Mouse (Mus musculus) common myeloid progenitor, adult 5-6 weeks (primary cell): ENCODE measurements around the gene Cept1. TPM values are rescaled to one million over a fixed set of nuclear protein-coding genes. Genes with fewer than 3 reads are reported as not detected.
"Not testable (repeated sequence)": the region's sequence is repeated elsewhere in the genome, so short reads cannot be mapped to it uniquely, and the experiment has no call there.

Source experiments
- ATAC-seq: replicated peaks from 2 replicates; pipeline ENCODE4 v1.8.0; 2016; ENCODE audit warnings: low read depth, mild to moderate bottlenecking, moderate TSS enrichment, inconsistent platforms; ENCODE audit not compliant: poor library complexity, severe bottlenecking
- total RNA-seq: library from RNA; stranded (forward); fragments of 200-1000, 187-1606 nt; gene quantifications from 2 replicates; pipeline ENCODE4 v1.2.3, GENCODE M21; 2017

The Cept1 gene
- total RNA-seq, result 47.6 and 57.6 TPM in 2 replicates

GRCm38 (mm10) chr3:106547171-106547923 is at the start of gene Cept1, which contains the start of gene Dram2:
Gene Cept1, minus strand, starts transcription at chr3:106547802.
Gene Dram2, plus strand, starts transcription at chr3:106547798.
- ATAC-seq, result peak; percentile 93

DNA sequence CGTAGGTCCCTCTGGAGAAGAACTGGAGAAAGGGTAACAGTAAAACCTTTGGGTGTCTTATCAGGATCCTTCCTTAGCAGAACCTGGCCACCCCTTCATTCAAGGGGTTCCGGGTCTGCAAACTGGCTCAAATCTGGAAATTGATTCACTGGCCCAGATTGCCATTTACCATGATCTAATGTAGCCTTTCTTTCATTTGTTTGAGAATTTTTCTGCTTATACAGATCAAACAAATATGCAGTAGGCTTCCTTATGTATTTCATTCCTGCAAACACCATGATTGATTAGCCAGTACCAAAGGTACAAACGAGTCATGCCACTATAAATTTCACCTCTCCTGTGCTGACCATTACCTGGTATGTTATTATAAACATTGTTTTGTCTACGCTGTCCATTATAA is 46.0 kb upstream of the Cept1 start:
- ATAC-seq, result not testable (repeated sequence)

GRCm38 (mm10) chr3:106579296-106579695 is 31.7 kb upstream of the Cept1 start:
- no peak for ATAC-seq

DNA sequence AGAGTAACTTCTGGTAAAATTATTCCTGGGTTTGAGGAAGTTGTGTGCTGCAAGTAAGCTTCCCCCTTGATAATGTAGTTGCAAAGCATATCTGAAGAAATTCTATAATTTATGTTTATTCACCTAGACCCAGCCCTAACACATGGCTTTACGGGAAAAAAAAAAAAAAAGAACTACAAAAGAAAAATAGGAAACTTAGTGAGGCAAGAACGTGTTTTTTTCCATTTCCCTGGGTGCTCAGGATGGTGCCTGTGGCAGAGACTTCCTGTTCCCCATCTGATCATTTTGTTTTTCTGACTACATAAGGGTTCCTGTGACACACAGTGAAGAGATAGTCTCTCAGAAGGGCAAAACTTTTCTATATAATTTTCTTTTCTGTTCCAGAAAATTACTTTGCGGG is 25.6 kb upstream of the Cept1 start:
- 0 out of 2 replicates have a peak, but pooled peaks have one; percentile 8 for ATAC-seq

- no peak for ATAC-seq
Measured at GRCm38 (mm10) chr3:106565876-106566275, 18.3 kb upstream of the Cept1 start.

DNA sequence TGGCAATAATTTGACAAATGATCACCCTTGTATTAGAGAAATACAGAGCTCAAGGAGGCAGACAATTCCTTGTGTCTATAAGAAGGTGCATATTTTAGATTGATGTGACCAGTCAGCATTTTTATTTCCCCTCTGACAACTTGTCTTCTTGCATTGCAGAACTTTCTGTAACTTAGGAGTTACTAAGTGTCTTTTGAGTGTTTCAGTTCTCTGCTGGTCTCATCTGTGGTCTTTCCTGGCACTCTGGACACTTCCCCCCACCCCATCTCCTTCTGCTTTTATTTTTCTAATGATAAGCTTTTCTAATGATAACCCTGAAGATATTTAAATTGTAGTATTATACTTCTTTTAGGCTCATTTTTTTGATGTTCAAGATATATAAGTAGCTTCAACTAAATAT is 10.7 kb upstream of the Cept1 start:
- no peak for ATAC-seq

DNA sequence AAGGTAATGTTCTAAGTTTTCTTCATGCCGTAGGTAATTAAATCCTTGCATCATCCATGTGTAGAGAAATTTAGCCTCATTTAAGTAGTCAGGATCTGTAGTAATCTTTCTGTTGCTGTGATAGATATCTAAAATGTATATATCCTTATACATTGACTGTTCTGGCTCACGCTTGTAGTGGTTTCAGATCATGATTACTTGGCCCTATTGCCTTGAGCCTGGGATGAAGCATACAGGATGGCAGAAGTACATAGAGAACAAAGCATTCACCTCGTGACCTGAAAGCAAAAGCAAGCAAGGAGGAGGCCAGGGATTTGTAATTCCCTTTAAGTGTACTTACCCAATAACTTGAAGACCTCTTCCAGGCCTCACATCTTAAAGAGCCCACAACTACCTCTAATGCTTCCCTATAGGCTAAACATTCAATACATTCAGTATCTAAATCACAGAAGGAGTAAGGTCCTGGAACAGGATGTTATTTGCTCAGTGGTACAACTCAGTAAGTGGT is 8.2 kb upstream of the Cept1 start:
- no peak for ATAC-seq

DNA sequence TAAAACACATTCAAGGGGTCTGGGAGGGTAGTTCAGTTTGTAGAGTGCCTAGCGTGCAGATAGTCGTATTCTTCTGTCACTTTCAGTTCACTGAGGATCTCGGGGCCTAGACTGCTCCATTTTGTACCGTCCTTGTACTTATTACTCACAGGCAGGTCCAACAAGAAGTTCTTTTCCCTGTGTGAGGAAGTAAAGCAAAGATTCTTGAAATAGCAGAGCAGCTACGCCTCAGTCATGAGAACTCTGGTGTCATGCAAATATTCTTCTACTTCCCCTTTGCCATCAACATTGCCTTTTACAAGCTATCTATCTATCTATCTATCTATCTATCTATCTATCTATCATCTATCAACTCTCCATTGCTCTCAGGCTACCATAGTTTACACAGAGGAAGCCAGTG is 5.8 kb upstream of the Cept1 start:
- no peak for ATAC-seq

DNA sequence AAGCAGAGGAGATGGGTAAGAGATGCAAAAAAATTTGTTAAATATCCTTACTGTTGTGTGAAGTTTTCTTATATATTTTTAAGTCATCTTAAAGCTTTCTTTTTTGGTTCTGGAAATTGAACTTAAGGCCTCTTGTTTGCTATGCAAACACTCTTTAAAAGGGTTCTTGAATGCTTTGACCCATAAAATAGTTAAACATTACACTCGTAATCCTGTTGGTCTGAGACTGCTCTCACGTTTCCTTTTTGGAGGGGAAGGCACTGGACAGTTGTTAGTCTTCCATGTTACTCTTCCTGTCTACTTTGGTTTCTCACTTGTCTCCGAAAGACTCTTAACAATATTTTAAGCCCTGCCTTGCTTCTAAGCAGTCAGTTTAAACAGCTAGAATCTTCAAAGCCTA is 1.4 kb upstream of the Cept1 start:
- ATAC-seq, result no peak

DNA sequence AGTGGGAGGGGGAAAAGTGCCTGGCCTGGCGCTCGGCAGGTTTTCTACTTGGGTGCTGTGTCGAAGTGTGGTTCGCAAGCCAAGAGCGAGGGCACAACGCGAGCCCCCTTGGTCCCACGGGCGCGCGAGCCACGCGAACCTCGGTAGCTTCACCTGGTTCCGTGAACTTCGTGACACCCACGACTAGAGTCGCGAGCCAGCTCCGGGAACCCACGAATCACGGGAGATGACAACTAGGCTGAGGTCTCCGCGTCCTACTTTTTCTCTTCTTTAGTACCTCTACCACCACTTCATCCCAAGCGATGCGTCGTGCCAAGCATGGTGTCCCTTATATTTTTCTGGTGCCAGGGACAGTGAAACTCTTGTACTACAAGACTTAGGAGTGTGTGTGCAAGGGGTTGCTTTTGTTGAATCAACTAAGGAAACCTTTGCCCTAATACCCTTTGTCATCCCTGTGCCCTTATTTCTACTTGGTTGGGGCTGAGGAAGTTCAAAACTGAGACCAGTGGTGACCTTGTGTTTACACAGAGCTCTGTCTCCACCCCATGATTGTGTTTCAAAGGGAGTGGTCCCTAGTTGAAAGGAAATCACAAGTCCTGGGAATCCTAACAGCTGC is 430 bp upstream of the Cept1 start:
- ATAC-seq, result peak; percentile 33

GRCm38 (mm10) chr3:106544721-106545316 is 2.8 kb downstream of the Cept1 start:
- no peak for ATAC-seq

DNA sequence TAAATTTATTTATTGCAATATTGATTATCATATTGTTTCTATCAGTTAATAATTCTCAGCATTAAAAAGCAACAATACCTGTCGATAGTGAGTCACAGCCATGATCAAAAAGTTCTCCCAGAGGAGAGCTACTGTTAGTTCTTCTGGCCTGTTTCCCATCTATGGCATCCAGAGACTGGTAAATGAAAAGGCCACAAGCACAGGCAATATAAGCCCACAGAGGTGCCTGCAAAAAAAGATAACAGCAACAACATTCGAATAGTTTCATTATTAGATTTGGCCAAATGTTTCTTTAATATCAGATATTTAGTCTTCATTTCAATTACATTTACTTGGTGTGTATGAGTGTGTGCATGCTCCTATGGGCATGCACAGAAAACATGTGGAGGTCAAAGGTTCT is 14.3 kb downstream of the Cept1 start:
- ATAC-seq, result peak; percentile 78

DNA sequence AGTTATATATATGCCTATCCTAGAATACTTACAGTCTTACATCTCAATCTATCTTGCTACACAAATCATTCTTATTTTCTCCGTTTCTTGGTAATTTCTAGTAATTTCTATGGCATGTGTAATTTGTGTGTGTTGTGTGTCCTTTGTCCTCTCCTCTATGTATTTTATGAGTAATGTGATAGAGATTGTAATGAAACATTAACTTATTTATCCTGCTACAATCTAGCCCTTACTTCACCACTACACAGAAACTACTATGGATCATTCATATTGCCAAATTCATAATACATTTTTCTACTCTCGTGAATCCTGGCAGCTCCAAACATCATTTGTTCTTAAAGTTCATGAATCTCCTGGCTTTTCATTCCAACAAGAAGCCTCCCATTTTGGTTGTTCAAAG is 19.6 kb downstream of the Cept1 start:
- no peak for ATAC-seq

- ATAC-seq, result no peak
Measured at GRCm38 (mm10) chr3:106526411-106526810, 21.2 kb downstream of the Cept1 start.

DNA sequence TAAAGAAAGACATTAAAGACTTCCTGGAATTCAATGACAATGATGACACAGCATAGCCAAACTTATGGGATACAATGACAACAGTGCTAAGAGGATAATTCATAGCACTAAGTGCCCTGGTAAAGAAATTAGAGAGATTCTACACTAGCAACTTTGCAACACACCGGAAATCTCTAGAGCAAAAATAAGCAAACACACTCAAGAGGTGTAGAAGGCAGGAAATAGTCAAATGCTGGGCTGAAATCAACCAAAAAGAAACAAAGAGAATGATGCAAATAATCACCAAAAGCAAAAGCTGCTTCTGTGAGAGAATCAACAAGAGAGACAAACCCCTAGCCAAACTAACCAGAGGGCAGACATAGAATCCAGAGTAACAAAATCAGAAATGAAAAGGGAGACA is 24.9 kb downstream of the Cept1 start:
- no peak for ATAC-seq

GRCm38 (mm10) chr3:106515016-106515415 is 32.6 kb downstream of the Cept1 start:
- no peak for ATAC-seq

GRCm38 (mm10) chr3:106510669-106511068 is 36.9 kb downstream of the Cept1 start:
- ATAC-seq, result no peak

- ATAC-seq, result no peak
Measured at GRCm38 (mm10) chr3:106502892-106503291, 44.7 kb downstream of the Cept1 start.

GRCm38 (mm10) chr3:106500510-106500909 is 47.1 kb downstream of the Cept1 start:
- no peak for ATAC-seq

DNA sequence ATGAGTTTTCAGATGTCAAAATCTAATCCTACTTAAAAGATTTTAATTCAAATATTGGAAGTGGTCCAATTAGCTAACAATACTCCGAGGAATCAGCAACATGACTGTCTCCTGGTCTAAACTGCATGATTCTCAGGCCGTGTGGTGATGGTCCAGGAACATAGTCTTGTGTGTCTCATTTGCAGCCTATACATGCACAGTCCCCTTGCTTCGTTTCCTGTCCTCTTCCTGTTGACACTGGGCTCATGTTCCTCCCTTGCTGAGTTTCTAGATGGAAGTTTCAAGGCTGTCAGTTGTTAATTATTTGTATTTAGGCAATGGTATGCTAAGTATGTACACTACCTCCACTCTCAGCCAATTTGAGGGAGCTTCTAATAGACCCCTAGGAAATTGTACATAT is 50.6 kb downstream of the Cept1 start:
- no peak for ATAC-seq

- ATAC-seq, result peak; percentile 81
Measured at GRCm38 (mm10) chr3:106496045-106496721, 51.4 kb downstream of the Cept1 start.
